Mouse (Mus musculus): ENCODE measurements around the gene Tusc2.

DNA sequence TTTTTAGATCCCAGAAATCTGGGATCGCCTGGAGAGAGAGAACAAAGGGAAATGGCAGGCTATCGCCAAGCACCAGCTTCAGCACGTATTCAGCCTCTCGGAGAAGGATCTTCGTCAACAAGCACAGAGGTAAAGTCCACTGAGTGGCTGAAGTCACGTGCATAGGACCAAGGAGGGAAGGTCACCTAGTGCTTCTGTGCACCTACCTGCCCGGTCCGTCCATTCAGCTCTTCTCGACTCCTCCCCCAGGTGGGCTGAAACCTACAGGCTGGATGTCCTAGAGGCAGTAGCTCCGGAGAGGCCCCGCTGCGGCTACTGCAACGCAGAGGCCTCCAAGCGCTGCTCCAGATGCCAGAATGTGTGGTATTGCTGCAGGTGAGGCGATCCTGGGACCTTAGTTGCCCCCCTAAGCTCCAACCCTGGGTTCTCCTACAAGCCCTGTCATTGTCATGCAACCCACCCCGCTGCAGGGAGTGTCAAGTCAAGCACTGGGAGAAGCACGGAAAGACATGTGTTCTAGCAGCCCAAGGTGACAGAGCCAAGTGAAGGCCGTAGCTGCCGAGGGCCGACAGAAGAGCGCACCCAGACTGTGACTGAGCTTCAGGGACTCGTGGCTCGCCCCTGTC is 12.5 kb upstream of the Tusc2 start:
- TF ChIP-seq CTCF (IDR thresholded peaks at IDR 0.05; ENCODE audit: borderline replicate concordance, insufficient read depth, low read depth, low read length) (no peak), POLR2A (IDR thresholded peaks at IDR 0.05; ENCODE audit: borderline replicate concordance, insufficient read depth, low read length) (no peak)

All from cerebellum, adult 2 months (tissue).